Mouse (Mus musculus) granulocyte monocyte progenitor cell, adult 5-6 weeks (primary cell): Measurements from ENCODE around the gene Gm13691. TPM values are rescaled to one million over a fixed set of nuclear protein-coding genes. Genes with fewer than 3 reads are reported as not detected.
"Not testable (repeated sequence)": the region's sequence is repeated elsewhere in the genome, so short reads cannot be mapped to it uniquely, and the experiment has no call there.

Source experiments
- ATAC-seq: replicated peaks from 2 replicates; pipeline ENCODE4 v1.8.0; 2016; ENCODE audit warnings: mild to moderate bottlenecking, moderate TSS enrichment, inconsistent platforms; ENCODE audit not compliant: poor library complexity, severe bottlenecking
- total RNA-seq, 2 experiments: library from RNA; stranded (forward) in 1 of 2; stranded (reverse) in 1 of 2; fragments of 200-712, 200-1000 nt in 1 of 2; fragments of >200 nt in 1 of 2; fragmentation: Nextera tagmentation in 1 of 2; gene quantifications; 2 replicates each; pipeline ENCODE4 v1.2.3; 2014 to 2017

Gm13691 gene
- total RNA-seq (2014; fragmentation: Nextera tagmentation): not detected in 2 replicates
- 0.09 TPM in 1 of 2 replicates, not detected in the other for total RNA-seq (2017)

- ATAC-seq: not testable (repeated sequence)
These were observed at the start of gene Gm13691 for GRCm38 (mm10) chr2:83990253-83990652. Gene Gm13691, plus strand, starts transcription at chr2:83990553.

GRCm38 (mm10) chr2:83940931-83941361 lies 49.4 kb upstream of the Gm13691 start, which contains the start of gene Zswim2:
Gene Zswim2, minus strand, starts transcription at chr2:83941228.
- peak; percentile 90 for ATAC-seq

GRCm38 (mm10) chr2:83941378-83941777 lies 49.0 kb upstream of the Gm13691 start:
- 0 out of 2 replicates have a peak, but pooled peaks have one; percentile 5 for ATAC-seq

- peak; percentile 61 for ATAC-seq
These were observed 48.6 kb upstream of the Gm13691 start for GRCm38 (mm10) chr2:83941792-83942191.

- not testable (repeated sequence) for ATAC-seq
These were observed 35.0 kb upstream of the Gm13691 start, which contains the start of gene Gm13698 for GRCm38 (mm10) chr2:83955393-83955792. Gene Gm13698, plus strand, starts transcription at chr2:83955693.

GRCm38 (mm10) chr2:83961203-83961602 lies 29.1 kb upstream of the Gm13691 start, which contains the start of gene Gm13693:
Gene Gm13693, plus strand, starts transcription at chr2:83961503.
- not testable (repeated sequence) for ATAC-seq

GRCm38 (mm10) chr2:83967013-83967412 lies 23.3 kb upstream of the Gm13691 start, which contains the start of gene Gm13695:
Gene Gm13695, plus strand, starts transcription at chr2:83967313.
- ATAC-seq: not testable (repeated sequence)

- ATAC-seq: not testable (repeated sequence)
These were observed 17.5 kb upstream of the Gm13691 start, which contains the start of gene Gm13696 for GRCm38 (mm10) chr2:83972823-83973222. Gene Gm13696, plus strand, starts transcription at chr2:83973123.

GRCm38 (mm10) chr2:83978633-83979032 lies 11.7 kb upstream of the Gm13691 start, which contains the start of gene Gm13694:
Gene Gm13694, plus strand, starts transcription at chr2:83978933.
- ATAC-seq: not testable (repeated sequence)

- ATAC-seq: not testable (repeated sequence)
These were observed 5.9 kb upstream of the Gm13691 start, which contains the start of gene Gm13697 for GRCm38 (mm10) chr2:83984443-83984842. Gene Gm13697, plus strand, starts transcription at chr2:83984743.

GRCm38 (mm10) chr2:83993639-83994255 lies 3.4 kb downstream of the Gm13691 start:
- peak; percentile 100 for ATAC-seq

- not testable (repeated sequence) for ATAC-seq
These were observed 4.2 kb downstream of the Gm13691 start for GRCm38 (mm10) chr2:83994526-83994925.

GRCm38 (mm10) chr2:84008913-84009312 lies 18.6 kb downstream of the Gm13691 start:
- ATAC-seq: no peak

- ATAC-seq: peak; percentile 85
These were observed 19.5 kb downstream of the Gm13691 start for GRCm38 (mm10) chr2:84009818-84010217.

- ATAC-seq: no peak
These were observed 24.2 kb downstream of the Gm13691 start for GRCm38 (mm10) chr2:84014572-84014971.

GRCm38 (mm10) chr2:84016291-84016690 lies 25.9 kb downstream of the Gm13691 start:
- ATAC-seq: not testable (repeated sequence)

GRCm38 (mm10) chr2:84018330-84018729 lies 28.0 kb downstream of the Gm13691 start:
- peak; percentile 33 for ATAC-seq

- peak; percentile 79 for ATAC-seq
These were observed 29.4 kb downstream of the Gm13691 start for GRCm38 (mm10) chr2:84019519-84020305.

- no peak for ATAC-seq
These were observed 31.6 kb downstream of the Gm13691 start for GRCm38 (mm10) chr2:84021930-84022329.

- peak; percentile 44 for ATAC-seq
These were observed 32.6 kb downstream of the Gm13691 start for GRCm38 (mm10) chr2:84022905-84023304.

- ATAC-seq: no peak
These were observed 33.0 kb downstream of the Gm13691 start for GRCm38 (mm10) chr2:84023319-84023718.
